Mouse (Mus musculus): ENCODE measurements around the gene Enkur. TPM values are rescaled to one million over a fixed set of nuclear protein-coding genes. Genes with fewer than 3 reads are reported as not detected.

Enkur gene
- polyA plus RNA-seq, 1 experiment from 2014 or later: 6.1 TPM

GRCm38 (mm10) chr2:21222453-21223384, 17.6 kb upstream of the Enkur start:
- H3K9me3 ChIP-seq: no peaks in the 10 kb centered on the region
- ATAC-seq (replicated peaks): no peak
- H3K9ac ChIP-seq: no peak overlapping the region
- 0 out of 2 replicates have a peak, but pooled peaks cover 4% of the 10 kb centered on the region for H3K36me3 ChIP-seq (replicated peaks)
- no peak overlapping the region for H3K27ac ChIP-seq
- 93% methylated on average over 9 of the region's 9 CpGs for WGBS
- H3K4me2 ChIP-seq: no peak overlapping the region
- no peaks in the 10 kb centered on the region for H3K27me3 ChIP-seq (replicated peaks)
- H3K4me1 ChIP-seq: no peaks in the 10 kb centered on the region
- H3K4me3 ChIP-seq: no peak overlapping the region

- no peaks in the 10 kb centered on the region for H3K27me3 ChIP-seq (replicated peaks)
- H3K27ac ChIP-seq: no peak overlapping the region
- ATAC-seq (replicated peaks): no peak
- 86% methylated on average over 2 of the region's 2 CpGs for WGBS
- peaks cover 12% of the 10 kb centered on the region; the same call in 1 of the 2 replicates for H3K36me3 ChIP-seq (replicated peaks)
- no peaks in the 10 kb centered on the region for H3K4me1 ChIP-seq
- no peak overlapping the region for H3K4me2 ChIP-seq
- H3K9me3 ChIP-seq: no peaks in the 10 kb centered on the region
- H3K9ac ChIP-seq: no peak overlapping the region
- no peak overlapping the region for H3K4me3 ChIP-seq
Observed at GRCm38 (mm10) chr2:21215284-21215683, 10.1 kb upstream of the Enkur start.

- Histone ChIP-seq H3K4me1 (no peaks in the 10 kb centered on the region), H3K9me3 (no peaks in the 10 kb centered on the region)
Observed at GRCm38 (mm10) chr2:21214322-21214721, 9.2 kb upstream of the Enkur start.

DNA sequence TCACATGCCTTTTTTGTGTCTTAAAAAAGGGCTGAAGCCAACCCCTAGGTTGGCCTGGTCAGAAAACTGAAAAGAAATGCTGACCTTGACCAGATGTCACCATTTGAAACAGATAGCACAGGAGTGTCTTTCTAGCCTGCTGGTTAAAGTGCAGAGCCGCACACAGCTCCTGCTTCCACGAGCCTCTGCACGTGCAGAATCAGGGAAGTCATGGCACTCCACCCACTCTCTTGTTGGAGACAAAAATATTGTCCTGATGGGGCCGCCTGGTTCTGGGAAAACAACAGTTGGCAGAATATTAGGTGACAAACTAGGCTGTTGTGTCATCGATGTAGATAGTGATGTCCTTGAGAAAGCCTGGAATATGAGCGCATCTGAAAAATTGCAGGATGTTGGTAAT, 6.2 kb upstream of the Enkur start:
- H3K36me3 ChIP-seq (replicated peaks): peaks cover 12% of the 10 kb centered on the region; the same call in 1 of the 2 replicates
- no peak for ATAC-seq (replicated peaks)
- no peaks in the 10 kb centered on the region for H3K27me3 ChIP-seq (replicated peaks)
- no peaks in the 10 kb centered on the region for H3K9me3 ChIP-seq
- WGBS: 86% methylated on average over 6 of the region's 6 CpGs
- no peak overlapping the region for H3K4me2 ChIP-seq
- H3K4me3 ChIP-seq: no peak overlapping the region
- no peak overlapping the region for H3K27ac ChIP-seq
- peaks cover 16% of the 10 kb centered on the region for H3K4me1 ChIP-seq
- no peak overlapping the region for H3K9ac ChIP-seq

More at GRCm38 (mm10) chr2:21214322-21214721, 9.2 kb upstream of the Enkur start:
- H3K4me3 ChIP-seq: no peak overlapping the region
- no peak overlapping the region for H3K9ac ChIP-seq
- no peak for ATAC-seq (replicated peaks)
- H3K27me3 ChIP-seq (replicated peaks): no peaks in the 10 kb centered on the region
- H3K4me2 ChIP-seq: no peak overlapping the region
- H3K27ac ChIP-seq: no peak overlapping the region
- peaks cover 12% of the 10 kb centered on the region; the same call in 1 of the 2 replicates for H3K36me3 ChIP-seq (replicated peaks)

DNA sequence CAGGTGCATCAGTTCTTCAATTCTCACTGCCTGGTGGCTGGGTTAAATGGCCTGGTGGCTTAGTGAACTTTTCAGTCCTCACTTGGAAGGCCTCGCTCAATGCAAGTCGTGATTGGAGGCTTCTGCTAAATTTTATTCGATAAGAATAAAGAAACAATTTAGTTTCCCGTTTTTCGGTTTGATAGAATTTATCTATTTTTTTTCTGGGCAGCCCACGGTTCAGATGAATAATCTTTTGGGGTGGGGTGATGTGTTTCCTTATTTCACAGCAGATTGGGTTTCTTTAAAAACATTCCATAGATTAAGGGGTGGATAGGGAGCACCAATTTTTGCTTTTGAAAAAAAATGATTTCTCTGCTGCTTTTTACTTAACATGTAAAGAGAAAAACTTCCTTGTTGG, 1.1 kb upstream of the Enkur start:
- Histone ChIP-seq H3K27ac (peak overlapping the region; percentile 88), H3K4me2 (peak overlapping the region; percentile 61), H3K9ac (peak overlapping the region; percentile 61), H3K4me3 (peak overlapping the region; percentile 64), H3K9me3 (no peaks in the 10 kb centered on the region), H3K36me3 (replicated peaks) (no peaks in the 10 kb centered on the region), H3K27me3 (replicated peaks) (no peaks in the 10 kb centered on the region), H3K4me1 (peaks cover 24% of the 10 kb centered on the region)
- no peak for ATAC-seq (replicated peaks)
- WGBS: 44% methylated on average over 6 of the region's 6 CpGs

DNA sequence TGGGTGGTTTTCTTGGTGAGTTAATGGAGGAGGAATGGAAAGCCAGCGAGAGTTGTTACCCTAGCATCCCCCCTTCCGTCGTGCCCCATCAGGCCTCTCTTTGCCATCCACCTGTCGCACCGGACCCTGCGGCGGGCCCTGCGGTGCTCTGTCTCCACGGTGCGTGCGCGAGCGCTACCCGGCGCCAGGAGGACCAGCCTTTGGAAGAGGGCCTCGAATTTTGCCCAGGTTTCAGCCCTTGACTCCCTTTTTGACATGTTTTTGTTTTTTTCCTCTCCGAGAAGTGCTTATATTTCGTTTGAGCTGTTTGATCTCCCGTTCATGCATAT, 630 bp upstream of the Enkur start:
- H3K27me3 ChIP-seq (replicated peaks): no peaks in the 10 kb centered on the region
- peak overlapping the region; percentile 64 for H3K4me3 ChIP-seq
- H3K9me3 ChIP-seq: no peaks in the 10 kb centered on the region
- WGBS: under 1% methylated on average over 19 of the region's 19 CpGs
- H3K9ac ChIP-seq: peak overlapping the region; percentile 61
- H3K4me2 ChIP-seq: peak overlapping the region; percentile 61
- H3K27ac ChIP-seq: peak overlapping the region; percentile 88
- H3K36me3 ChIP-seq (replicated peaks): no peaks in the 10 kb centered on the region
- ATAC-seq (replicated peaks): peak; percentile 94
- H3K4me1 ChIP-seq: peaks cover 24% of the 10 kb centered on the region

DNA sequence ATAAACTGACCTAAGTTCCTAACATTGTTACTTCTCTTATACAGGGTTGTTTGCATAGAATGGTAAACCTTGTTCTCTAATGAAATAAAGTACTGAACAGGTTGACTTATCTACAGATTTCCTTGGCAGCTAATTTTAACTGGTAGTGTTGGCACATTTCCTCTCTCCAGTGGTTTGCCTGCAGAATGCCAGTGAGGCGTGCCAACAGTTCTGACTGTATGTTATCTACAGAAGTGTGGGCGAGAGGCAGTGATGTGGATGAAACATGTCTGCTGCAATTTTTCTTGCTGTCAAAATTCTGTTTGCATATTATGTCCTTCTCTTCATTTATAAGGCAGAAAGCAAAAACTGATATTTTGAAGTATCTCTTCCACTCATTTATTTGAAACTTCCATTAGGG, 2.4 kb downstream of the Enkur start:
- ATAC-seq (replicated peaks): no peak
- H3K27me3 ChIP-seq (replicated peaks): no peaks in the 10 kb centered on the region
- H3K27ac ChIP-seq: no peak overlapping the region
- no peaks in the 10 kb centered on the region for H3K9me3 ChIP-seq
- H3K4me2 ChIP-seq: no peak overlapping the region
- H3K4me1 ChIP-seq: peaks cover 20% of the 10 kb centered on the region
- no peak overlapping the region for H3K9ac ChIP-seq
- H3K4me3 ChIP-seq: no peak overlapping the region
- no peaks in the 10 kb centered on the region for H3K36me3 ChIP-seq (replicated peaks)
- 88% methylated on average over 2 of the region's 2 CpGs for WGBS

DNA sequence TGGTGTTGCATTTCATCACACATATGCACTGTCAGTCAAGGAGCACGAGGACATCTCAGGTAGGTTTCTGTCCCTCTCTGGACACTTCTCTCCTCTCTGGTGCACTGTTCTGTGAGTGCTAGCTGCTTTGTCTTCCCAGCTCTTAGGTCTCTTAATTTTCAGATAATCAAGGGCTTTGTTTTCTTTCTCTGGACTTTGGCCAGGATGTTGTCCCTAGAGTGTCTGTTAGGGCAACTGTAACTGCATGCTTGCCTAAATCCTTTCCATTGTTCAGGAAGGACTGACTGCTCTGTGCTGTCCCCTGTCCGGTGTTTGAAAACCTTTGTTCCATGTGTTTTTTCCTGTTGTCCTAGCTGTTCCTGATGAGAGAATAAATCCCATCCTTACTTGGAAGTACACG, 6.1 kb downstream of the Enkur start:
- no peak for ATAC-seq (replicated peaks)

GRCm38 (mm10) chr2:21195233-21195632, 9.9 kb downstream of the Enkur start:
- Histone ChIP-seq H3K4me3 (no peak overlapping the region), H3K27me3 (replicated peaks) (no peaks in the 10 kb centered on the region), H3K9me3 (no peaks in the 10 kb centered on the region), H3K4me1 (no peaks in the 10 kb centered on the region), H3K27ac (no peak overlapping the region), H3K9ac (no peak overlapping the region), H3K36me3 (replicated peaks) (no peaks in the 10 kb centered on the region), H3K4me2 (no peak overlapping the region)
- ATAC-seq (replicated peaks): no peak
- WGBS: 91% methylated on average over 5 of the region's 5 CpGs

More for the DNA sequence above, 6.1 kb downstream of the Enkur start:
- Histone ChIP-seq H3K27ac (no peak overlapping the region), H3K9me3 (no peaks in the 10 kb centered on the region), H3K27me3 (replicated peaks) (no peaks in the 10 kb centered on the region), H3K4me2 (no peak overlapping the region), H3K36me3 (replicated peaks) (no peaks in the 10 kb centered on the region), H3K4me1 (no peaks in the 10 kb centered on the region), H3K9ac (no peak overlapping the region), H3K4me3 (no peak overlapping the region)
- WGBS: 65% methylated on average over 3 of the region's 3 CpGs

- Histone ChIP-seq H3K4me2 (no peak overlapping the region), H3K27me3 (replicated peaks) (no peaks in the 10 kb centered on the region), H3K9me3 (no peaks in the 10 kb centered on the region), H3K27ac (no peak overlapping the region), H3K4me1 (no peaks in the 10 kb centered on the region), H3K9ac (no peak overlapping the region), H3K4me3 (no peak overlapping the region), H3K36me3 (replicated peaks) (no peaks in the 10 kb centered on the region)
- ATAC-seq (replicated peaks): no peak
- 70% methylated on average over 1 of the region's 1 CpGs for WGBS
Observed at GRCm38 (mm10) chr2:21191232-21191631, 13.9 kb downstream of the Enkur start.

- 62% methylated on average over 4 of the region's 4 CpGs for WGBS
- no peak overlapping the region for H3K9ac ChIP-seq
Observed at GRCm38 (mm10) chr2:21188610-21189009, 16.6 kb downstream of the Enkur start.

DNA sequence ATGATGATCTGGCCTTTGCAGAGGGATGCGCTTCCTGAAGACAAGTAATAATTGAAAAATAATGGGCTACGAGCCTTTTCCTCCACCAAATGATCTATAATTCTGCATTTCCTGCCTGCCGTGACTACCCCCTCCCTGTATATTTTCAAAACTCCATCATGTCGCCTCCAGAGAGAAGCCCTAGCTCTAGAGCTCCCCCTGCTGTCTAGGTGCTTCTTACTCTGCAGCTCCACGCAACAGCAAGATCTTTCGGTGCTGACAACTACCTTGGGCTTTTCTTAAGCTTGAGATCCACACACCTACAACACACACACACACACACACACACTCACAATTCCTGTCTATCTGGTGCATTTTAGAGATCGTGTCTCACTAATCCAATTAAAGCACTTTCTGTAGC, 17.6 kb downstream of the Enkur start:
- Histone ChIP-seq H3K27ac (no peak overlapping the region), H3K4me1 (no peaks in the 10 kb centered on the region), H3K9ac (no peak overlapping the region), H3K9me3 (no peaks in the 10 kb centered on the region), H3K36me3 (replicated peaks) (no peaks in the 10 kb centered on the region), H3K27me3 (replicated peaks) (no peaks in the 10 kb centered on the region), H3K4me3 (no peak overlapping the region), H3K4me2 (no peak overlapping the region)
- 57% methylated on average over 7 of the region's 7 CpGs for WGBS
- no peak for ATAC-seq (replicated peaks)

More at GRCm38 (mm10) chr2:21188610-21189009, 16.6 kb downstream of the Enkur start:
- ATAC-seq (replicated peaks): peak; percentile 59; the same call in 1 of the 2 replicates
- Histone ChIP-seq H3K4me3 (no peak overlapping the region), H3K9me3 (no peaks in the 10 kb centered on the region), H3K27ac (no peak overlapping the region), H3K4me2 (no peak overlapping the region), H3K4me1 (no peaks in the 10 kb centered on the region), H3K27me3 (replicated peaks) (no peaks in the 10 kb centered on the region), H3K36me3 (replicated peaks) (no peaks in the 10 kb centered on the region)

GRCm38 (mm10) chr2:21182811-21183210, 22.4 kb downstream of the Enkur start:
- Histone ChIP-seq H3K4me3 (no peak overlapping the region), H3K4me2 (no peak overlapping the region), H3K4me1 (no peaks in the 10 kb centered on the region), H3K27ac (no peak overlapping the region), H3K27me3 (replicated peaks) (no peaks in the 10 kb centered on the region), H3K9ac (no peak overlapping the region), H3K36me3 (replicated peaks) (no peaks in the 10 kb centered on the region), H3K9me3 (no peaks in the 10 kb centered on the region)
- ATAC-seq (replicated peaks): no peak
- 78% methylated on average over 1 of the region's 1 CpGs for WGBS

All from midbrain, embryonic 15.5 days (tissue).